Mouse (Mus musculus): ENCODE results near the gene Got1. TPM values are rescaled to one million over a fixed set of nuclear protein-coding genes. Genes with fewer than 3 reads are reported as not detected.

Got1 gene
- polyA plus RNA-seq, 2 experiments = 10.8 to 11.6 TPM

- no peak overlapping the region for H3K27ac ChIP-seq
- WGBS (ENCODE audit: insufficient replicate concordance) = 11% methylated on average over 5 of the region's 5 CpGs
- H3K9ac ChIP-seq (replicated peaks) = no peak overlapping the region
- H3K27me3 ChIP-seq (ENCODE audit: control insufficient read depth, insufficient read depth, low read length) = no peaks in the 10 kb centered on the region
- no peak overlapping the region for H3K4me2 ChIP-seq (ENCODE audit: low read depth)
- DNase-seq (ENCODE audit: low read depth in 3 of 3, low spot score in 3 of 3) (peak; percentile 36 to 45 (median 42)), ATAC-seq (ENCODE audit: insufficient read depth) (no peak)
- TF ChIP-seq EP300 (IDR thresholded peaks at IDR 0.05; ENCODE audit: low read depth) (no peak), CTCF (IDR thresholded peaks at IDR 0.05; ENCODE audit: low read depth) (peak; percentile 85)
- H3K4me3 ChIP-seq (ENCODE audit: insufficient read depth in 1 of 2, low read depth in 2 of 2, low read length in 2 of 2) = no peak overlapping the region
- no peaks in the 10 kb centered on the region for H3K36me3 ChIP-seq (replicated peaks; ENCODE audit: control insufficient read depth, insufficient read depth, low read depth)
- H3K4me1 ChIP-seq (replicated peaks; ENCODE audit: control insufficient read depth in 2 of 2, insufficient read depth in 2 of 2, low read length in 1 of 2) = peaks cover 0 to 4% of the 10 kb centered on the region in 2 experiments; a peak in 2 of 4 replicates
- H3K9me3 ChIP-seq (ENCODE audit: control insufficient read depth, low read length) = no peaks in the 10 kb centered on the region
Observed at GRCm38 (mm10) chr19:43478891-43479290, 45.5 kb downstream of the Got1 start.

GRCm38 (mm10) chr19:43477436-43477835 lies 47.0 kb downstream of the Got1 start:
- no peak overlapping the region for H3K27ac ChIP-seq
- no peak for DNase-seq (ENCODE audit: low read depth in 3 of 3, low spot score in 3 of 3)
- H3K4me2 ChIP-seq (ENCODE audit: low read depth) = no peak overlapping the region
- H3K36me3 ChIP-seq (replicated peaks; ENCODE audit: control insufficient read depth, insufficient read depth, low read depth) = no peaks in the 10 kb centered on the region
- 66% methylated on average over 5 of the region's 5 CpGs for whole genome bisulfite sequencing (ENCODE audit: insufficient replicate concordance)
- H3K9me3 ChIP-seq (ENCODE audit: control insufficient read depth, low read length) = no peaks in the 10 kb centered on the region
- H3K4me1 ChIP-seq (replicated peaks; ENCODE audit: control insufficient read depth in 2 of 2, insufficient read depth in 2 of 2, low read length in 1 of 2) = peaks cover 0 to 4% of the 10 kb centered on the region in 2 experiments; a peak in 2 of 4 replicates
- no peak overlapping the region for H3K9ac ChIP-seq (replicated peaks)
- H3K27me3 ChIP-seq (ENCODE audit: control insufficient read depth, insufficient read depth, low read length) = no peaks in the 10 kb centered on the region
- TF ChIP-seq CTCF (IDR thresholded peaks at IDR 0.05; ENCODE audit: low read depth) (no peak), EP300 (IDR thresholded peaks at IDR 0.05; ENCODE audit: low read depth) (no peak)
- no peak overlapping the region for H3K4me3 ChIP-seq (ENCODE audit: insufficient read depth in 1 of 2, low read depth in 2 of 2, low read length in 2 of 2)
- ATAC-seq (ENCODE audit: insufficient read depth) = no peak

- no peak overlapping the region for H3K9ac ChIP-seq (replicated peaks)
- DNase-seq (ENCODE audit: low read depth in 3 of 3, low spot score in 3 of 3) = no peak
- H3K4me1 ChIP-seq (replicated peaks; ENCODE audit: control insufficient read depth in 2 of 2, insufficient read depth in 2 of 2, low read length in 1 of 2) = peaks cover 0 to 4% of the 10 kb centered on the region in 2 experiments; a peak in 2 of 4 replicates
- no peak overlapping the region for H3K4me3 ChIP-seq (ENCODE audit: insufficient read depth in 1 of 2, low read depth in 2 of 2, low read length in 2 of 2)
- H3K27me3 ChIP-seq (ENCODE audit: control insufficient read depth, insufficient read depth, low read length) = no peaks in the 10 kb centered on the region
- H3K4me2 ChIP-seq (ENCODE audit: low read depth) = no peak overlapping the region
- H3K36me3 ChIP-seq (replicated peaks; ENCODE audit: control insufficient read depth, insufficient read depth, low read depth) = no peaks in the 10 kb centered on the region
- WGBS (ENCODE audit: insufficient replicate concordance) = 63% methylated on average over 7 of the region's 7 CpGs
- no peak for TF ChIP-seq EP300 (IDR thresholded peaks at IDR 0.05; ENCODE audit: low read depth)
- TF ChIP-seq CTCF (IDR thresholded peaks at IDR 0.05; ENCODE audit: low read depth) = no peak
- no peak for ATAC-seq (ENCODE audit: insufficient read depth)
- H3K27ac ChIP-seq = no peak overlapping the region
- no peaks in the 10 kb centered on the region for H3K9me3 ChIP-seq (ENCODE audit: control insufficient read depth, low read length)
Observed at GRCm38 (mm10) chr19:43476063-43476462, 48.3 kb downstream of the Got1 start.

- H3K27me3 ChIP-seq (ENCODE audit: control insufficient read depth, insufficient read depth, low read length) = no peaks in the 10 kb centered on the region
- H3K4me2 ChIP-seq (ENCODE audit: low read depth) = no peak overlapping the region
- 37% methylated on average over 2 of the region's 2 CpGs for WGBS (ENCODE audit: insufficient replicate concordance)
- H3K9me3 ChIP-seq (ENCODE audit: control insufficient read depth, low read length) = no peaks in the 10 kb centered on the region
- ATAC-seq (ENCODE audit: insufficient read depth) (no peak), DNase-seq (ENCODE audit: low read depth in 3 of 3, low spot score in 3 of 3) (no peak)
- no peaks in the 10 kb centered on the region for H3K36me3 ChIP-seq (replicated peaks; ENCODE audit: control insufficient read depth, insufficient read depth, low read depth)
- peaks cover 0 to 4% of the 10 kb centered on the region in 2 experiments; a peak in 2 of 4 replicates for H3K4me1 ChIP-seq (replicated peaks; ENCODE audit: control insufficient read depth in 2 of 2, insufficient read depth in 2 of 2, low read length in 1 of 2)
- no peak overlapping the region for H3K4me3 ChIP-seq (ENCODE audit: insufficient read depth in 1 of 2, low read depth in 2 of 2, low read length in 2 of 2)
- H3K9ac ChIP-seq (replicated peaks) = no peak overlapping the region
- H3K27ac ChIP-seq = no peak overlapping the region
- TF ChIP-seq EP300 (IDR thresholded peaks at IDR 0.05; ENCODE audit: low read depth) = no peak
- no peak for TF ChIP-seq CTCF (IDR thresholded peaks at IDR 0.05; ENCODE audit: low read depth)
Observed at GRCm38 (mm10) chr19:43475642-43476041, 48.8 kb downstream of the Got1 start.

GRCm38 (mm10) chr19:43472781-43473180 lies 51.6 kb downstream of the Got1 start:
- no peak overlapping the region for H3K4me2 ChIP-seq (ENCODE audit: low read depth)
- H3K4me3 ChIP-seq (ENCODE audit: insufficient read depth in 1 of 2, low read depth in 2 of 2, low read length in 2 of 2) = no peak overlapping the region
- H3K27ac ChIP-seq = no peak overlapping the region
- TF ChIP-seq CTCF (IDR thresholded peaks at IDR 0.05; ENCODE audit: low read depth) (no peak), EP300 (IDR thresholded peaks at IDR 0.05; ENCODE audit: low read depth) (no peak)
- DNase-seq (ENCODE audit: low read depth in 3 of 3, low spot score in 3 of 3) (no peak), ATAC-seq (ENCODE audit: insufficient read depth) (no peak)
- 83% methylated on average over 7 of the region's 7 CpGs for WGBS (ENCODE audit: insufficient replicate concordance)
- no peaks in the 10 kb centered on the region for H3K9me3 ChIP-seq (ENCODE audit: control insufficient read depth, low read length)
- H3K27me3 ChIP-seq (ENCODE audit: control insufficient read depth, insufficient read depth, low read length) = no peaks in the 10 kb centered on the region
- H3K4me1 ChIP-seq (replicated peaks; ENCODE audit: control insufficient read depth in 2 of 2, insufficient read depth in 2 of 2, low read length in 1 of 2) = peaks cover 0 to 4% of the 10 kb centered on the region in 2 experiments; a peak in 2 of 4 replicates
- H3K36me3 ChIP-seq (replicated peaks; ENCODE audit: control insufficient read depth, insufficient read depth, low read depth) = no peaks in the 10 kb centered on the region
- H3K9ac ChIP-seq (replicated peaks) = no peak overlapping the region
